Mouse (Mus musculus): ENCODE data around the gene Vmn2r80. TPM values are rescaled to one million over a fixed set of nuclear protein-coding genes. Genes with fewer than 3 reads are reported as not detected.
"Not testable (repeated sequence)": the region's sequence is repeated elsewhere in the genome, so short reads cannot be mapped to it uniquely, and the experiment has no call there.

The Vmn2r80 gene
- polyA plus RNA-seq (2016; fragmentation: Nextera tagmentation; extraction: Ambion mirVana), result not detected in 2 replicates

GRCm38 (mm10) chr10:79148469-79148868, at the start of gene Vmn2r80:
Gene Vmn2r80 (plus strand): TSS chr10:79148769.
- not testable (repeated sequence) for H3K9ac ChIP-seq; H3K4me1 ChIP-seq; H3K27ac ChIP-seq; H3K4me2 ChIP-seq; H3K36me3 ChIP-seq; H3K9me3 ChIP-seq (replicated peaks); H3K4me3 ChIP-seq; ATAC-seq; H3K27me3 ChIP-seq (replicated peaks)
- WGBS (ENCODE audit: insufficient replicate concordance), result 49% methylated on average over 4 of the region's 4 CpGs

- H3K27ac ChIP-seq, result peak overlapping the region; percentile 36; the same call in 1 of the 2 replicates
- H3K4me1 ChIP-seq, result peaks cover 28% of the 10 kb centered on the region
- no peaks in the 10 kb centered on the region for H3K36me3 ChIP-seq
- no peak overlapping the region for H3K4me2 ChIP-seq
- H3K4me3 ChIP-seq, result no peak overlapping the region
- H3K9ac ChIP-seq, result no peak overlapping the region
- H3K27me3 ChIP-seq (replicated peaks), result no peaks in the 10 kb centered on the region
- no peaks in the 10 kb centered on the region for H3K9me3 ChIP-seq (replicated peaks)
- 32% methylated on average over 8 of the region's 8 CpGs for WGBS (ENCODE audit: insufficient replicate concordance)
- ATAC-seq, result peak; percentile 70
Observed at GRCm38 (mm10) chr10:79106325-79107282, 42.0 kb upstream of the Vmn2r80 start.

DNA sequence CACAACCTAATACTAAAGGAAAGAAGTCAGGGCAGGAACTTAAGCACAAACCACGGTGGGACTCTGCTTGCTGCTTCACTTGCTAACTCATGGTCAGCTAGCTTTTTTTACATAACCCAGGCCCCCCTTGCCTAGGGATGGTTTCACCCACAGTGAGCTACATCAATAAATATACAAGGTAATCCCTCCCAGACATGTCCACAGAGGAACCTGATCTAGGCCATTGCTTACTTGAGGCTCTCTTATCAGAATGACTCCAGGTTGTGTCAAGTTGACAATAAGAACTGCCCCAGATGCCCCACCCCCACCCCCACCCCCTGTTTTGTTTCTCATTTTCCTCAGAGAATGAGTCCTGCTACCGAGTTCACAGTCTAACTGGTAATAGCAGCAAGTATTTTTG, 41.0 kb upstream of the Vmn2r80 start:
- Histone ChIP-seq H3K27ac (no peak overlapping the region), H3K36me3 (no peaks in the 10 kb centered on the region), H3K27me3 (replicated peaks) (no peaks in the 10 kb centered on the region), H3K4me1 (peaks cover 28% of the 10 kb centered on the region), H3K9ac (no peak overlapping the region), H3K4me2 (no peak overlapping the region), H3K4me3 (no peak overlapping the region), H3K9me3 (replicated peaks) (no peaks in the 10 kb centered on the region)
- ATAC-seq, result peak; percentile 57
- 41% methylated on average over 2 of the region's 2 CpGs for WGBS (ENCODE audit: insufficient replicate concordance)

DNA sequence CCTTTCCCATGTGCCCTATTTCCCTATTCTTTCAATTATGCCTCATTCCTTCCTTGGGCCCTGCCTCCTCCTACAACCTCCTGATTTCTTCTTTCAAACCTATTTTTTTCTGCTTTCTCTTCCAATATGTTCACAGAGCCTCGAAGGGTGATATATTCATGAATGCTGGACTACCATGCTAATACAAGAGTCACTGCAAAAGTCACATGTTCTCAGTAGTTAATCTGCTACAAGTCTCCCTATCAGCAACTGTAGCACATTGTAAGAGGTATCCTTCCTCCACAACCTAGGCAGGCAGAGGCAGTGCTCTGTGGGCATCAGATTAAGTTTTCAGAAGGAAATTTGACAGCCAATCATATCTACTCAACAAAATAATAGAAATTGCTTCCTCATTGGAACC, 39.4 kb upstream of the Vmn2r80 start:
- Histone ChIP-seq H3K4me1 (peaks cover 28% of the 10 kb centered on the region), H3K4me2 (no peak overlapping the region), H3K9ac (no peak overlapping the region), H3K36me3 (no peaks in the 10 kb centered on the region), H3K27ac (no peak overlapping the region), H3K27me3 (replicated peaks) (no peaks in the 10 kb centered on the region), H3K9me3 (replicated peaks) (no peaks in the 10 kb centered on the region), H3K4me3 (no peak overlapping the region)
- WGBS (ENCODE audit: insufficient replicate concordance), result 61% methylated on average over 1 of the region's 1 CpGs
- ATAC-seq, result no peak

- Histone ChIP-seq H3K4me1 (peaks cover 28% of the 10 kb centered on the region), H3K4me3 (no peak overlapping the region), H3K36me3 (no peaks in the 10 kb centered on the region), H3K27me3 (replicated peaks) (no peaks in the 10 kb centered on the region), H3K27ac (no peak overlapping the region), H3K4me2 (no peak overlapping the region), H3K9me3 (replicated peaks) (no peaks in the 10 kb centered on the region), H3K9ac (no peak overlapping the region)
- WGBS (ENCODE audit: insufficient replicate concordance), result 78% methylated on average over 5 of the region's 5 CpGs
- ATAC-seq, result no peak
Observed at GRCm38 (mm10) chr10:79110482-79110881, 38.1 kb upstream of the Vmn2r80 start.

- no peak overlapping the region for H3K9ac ChIP-seq
- no peak overlapping the region for H3K4me3 ChIP-seq
- H3K36me3 ChIP-seq, result no peaks in the 10 kb centered on the region
- no peak overlapping the region; the same call in 1 of the 2 replicates for H3K27ac ChIP-seq
- H3K4me1 ChIP-seq, result no peaks in the 10 kb centered on the region
- no peak overlapping the region for H3K4me2 ChIP-seq
- WGBS (ENCODE audit: insufficient replicate concordance), result 39% methylated on average over 1 of the region's 1 CpGs
- H3K9me3 ChIP-seq (replicated peaks), result no peaks in the 10 kb centered on the region
- H3K27me3 ChIP-seq (replicated peaks), result no peaks in the 10 kb centered on the region
- ATAC-seq, result no peak
Observed at GRCm38 (mm10) chr10:79115085-79115484, 33.5 kb upstream of the Vmn2r80 start.

DNA sequence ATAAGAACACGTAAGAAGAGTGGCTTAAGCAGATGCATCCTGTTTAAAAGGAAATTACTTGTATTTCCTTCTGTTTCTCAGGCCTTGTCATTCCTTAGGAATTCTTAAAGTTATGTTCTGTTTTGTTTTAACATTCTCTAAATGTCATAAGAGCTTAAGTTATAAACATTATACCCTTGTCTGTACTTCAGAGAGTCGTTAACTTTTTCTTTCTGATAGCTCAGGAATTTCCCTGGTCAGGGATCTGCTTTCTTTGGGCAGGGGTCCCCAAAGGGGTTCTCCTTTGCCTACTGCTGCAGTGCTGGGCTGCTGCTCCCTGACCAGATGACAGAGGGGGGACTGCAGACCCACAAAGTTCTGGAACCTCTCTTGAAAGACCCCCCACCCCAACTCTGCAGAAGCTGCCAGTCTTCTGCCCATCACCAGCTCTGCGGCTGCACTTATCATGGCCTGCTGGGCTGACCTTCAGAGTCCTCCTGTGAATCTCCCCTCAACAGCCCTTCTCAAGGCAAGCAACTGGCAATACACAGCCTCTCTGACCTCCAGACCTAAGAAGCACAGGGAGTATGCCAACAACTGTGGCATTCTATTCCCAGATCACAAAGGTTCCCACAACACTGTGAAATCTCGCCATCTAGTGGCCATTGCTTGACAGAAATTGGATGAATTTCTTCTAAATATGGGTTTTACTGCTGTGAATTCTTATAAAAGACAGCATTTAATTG, 32.3 kb upstream of the Vmn2r80 start:
- Histone ChIP-seq H3K9ac (no peak overlapping the region), H3K4me2 (no peak overlapping the region), H3K27ac (no peak overlapping the region), H3K27me3 (replicated peaks) (no peaks in the 10 kb centered on the region), H3K9me3 (replicated peaks) (no peaks in the 10 kb centered on the region), H3K36me3 (no peaks in the 10 kb centered on the region), H3K4me1 (no peaks in the 10 kb centered on the region), H3K4me3 (no peak overlapping the region)
- ATAC-seq, result no peak
- 36% methylated on average over 4 of the region's 4 CpGs for WGBS (ENCODE audit: insufficient replicate concordance)

DNA sequence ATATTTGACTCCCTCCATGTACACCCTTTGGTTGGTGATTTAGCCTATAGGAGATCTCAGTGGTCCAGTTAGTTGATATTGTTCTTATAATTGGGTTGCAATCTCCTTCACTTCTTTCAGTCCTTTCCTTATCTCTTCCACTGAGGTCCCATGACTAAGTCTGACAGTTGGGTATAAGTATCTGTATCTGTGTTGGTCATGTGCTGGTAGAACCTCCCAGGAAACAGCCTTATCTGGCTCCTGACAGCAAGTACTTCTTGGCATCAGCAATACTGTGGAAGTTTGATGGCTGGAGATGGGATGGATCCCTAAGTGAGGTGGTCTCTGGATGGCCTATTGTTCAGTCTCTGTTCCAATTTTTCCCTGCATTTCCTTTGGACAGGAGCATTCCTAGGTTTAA, 3.0 kb downstream of the Vmn2r80 start:
- Histone ChIP-seq H3K4me2 (no peak overlapping the region), H3K27ac (no peak overlapping the region), H3K36me3 (no peaks in the 10 kb centered on the region), H3K9me3 (replicated peaks) (0 out of 2 replicates have a peak, but pooled peaks cover 2% of the 10 kb centered on the region), H3K27me3 (replicated peaks) (no peaks in the 10 kb centered on the region), H3K4me1 (no peaks in the 10 kb centered on the region), H3K9ac (no peak overlapping the region), H3K4me3 (no peak overlapping the region)
- no peak for ATAC-seq

- not testable (repeated sequence) for H3K36me3 ChIP-seq; H3K4me3 ChIP-seq; ATAC-seq; H3K27me3 ChIP-seq (replicated peaks); H3K4me2 ChIP-seq; H3K4me1 ChIP-seq; H3K9ac ChIP-seq; H3K27ac ChIP-seq; H3K9me3 ChIP-seq (replicated peaks)
- 52% methylated on average over 1 of the region's 1 CpGs for WGBS (ENCODE audit: insufficient replicate concordance)
Observed at GRCm38 (mm10) chr10:79199973-79200372, 51.4 kb downstream of the Vmn2r80 start.

- Histone ChIP-seq H3K36me3 (no peaks in the 10 kb centered on the region), H3K27ac (no peak overlapping the region), H3K9ac (no peak overlapping the region)
Observed at GRCm38 (mm10) chr10:79220432-79220831, 71.9 kb downstream of the Vmn2r80 start.

DNA sequence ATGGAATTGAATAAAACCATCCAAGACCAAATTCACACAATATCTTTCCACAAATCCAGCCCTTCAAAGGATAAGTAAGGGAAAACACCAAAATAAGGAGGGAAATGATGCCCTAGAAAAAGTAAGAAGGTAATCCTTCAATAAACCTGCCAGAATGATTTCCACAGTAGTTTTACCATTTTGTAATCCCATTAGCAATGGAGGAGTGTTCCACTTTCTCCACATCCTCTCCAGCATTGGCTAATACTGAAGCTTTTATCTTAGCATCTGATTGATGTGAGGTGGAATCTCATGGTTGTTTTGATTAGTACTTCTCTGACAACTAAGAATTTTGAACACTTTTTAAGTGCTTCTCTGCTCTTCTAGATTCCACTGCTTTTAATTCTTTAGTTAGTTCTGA, 73.0 kb downstream of the Vmn2r80 start:
- no peaks in the 10 kb centered on the region for H3K4me1 ChIP-seq
- no peak overlapping the region for H3K27ac ChIP-seq
- no peak overlapping the region for H3K9ac ChIP-seq
- H3K4me2 ChIP-seq, result no peak overlapping the region
- ATAC-seq, result no peak
- H3K9me3 ChIP-seq (replicated peaks), result no peaks in the 10 kb centered on the region
- no peaks in the 10 kb centered on the region for H3K27me3 ChIP-seq (replicated peaks)
- no peak overlapping the region for H3K4me3 ChIP-seq
- no peaks in the 10 kb centered on the region for H3K36me3 ChIP-seq

More at GRCm38 (mm10) chr10:79220432-79220831, 71.9 kb downstream of the Vmn2r80 start:
- H3K27me3 ChIP-seq (replicated peaks), result no peaks in the 10 kb centered on the region
- H3K4me2 ChIP-seq, result no peak overlapping the region
- no peaks in the 10 kb centered on the region for H3K4me1 ChIP-seq
- H3K9me3 ChIP-seq (replicated peaks), result no peaks in the 10 kb centered on the region
- no peak for ATAC-seq
- no peak overlapping the region for H3K4me3 ChIP-seq

GRCm38 (mm10) chr10:79222214-79222613, 73.6 kb downstream of the Vmn2r80 start:
- Histone ChIP-seq H3K27me3 (replicated peaks) (no peaks in the 10 kb centered on the region), H3K36me3 (no peaks in the 10 kb centered on the region)
- WGBS (ENCODE audit: insufficient replicate concordance), result 52% methylated on average over 7 of the region's 7 CpGs

More at GRCm38 (mm10) chr10:79222214-79222613, 73.6 kb downstream of the Vmn2r80 start:
- no peak overlapping the region for H3K27ac ChIP-seq
- ATAC-seq, result no peak
- no peak overlapping the region for H3K9ac ChIP-seq
- no peak overlapping the region for H3K4me3 ChIP-seq
- no peaks in the 10 kb centered on the region for H3K4me1 ChIP-seq
- no peak overlapping the region for H3K4me2 ChIP-seq
- H3K9me3 ChIP-seq (replicated peaks), result no peaks in the 10 kb centered on the region

Measured in liver, embryonic 12.5 days (tissue).